Mouse (Mus musculus) midbrain, embryonic 14.5 days (tissue): Measurements from ENCODE around the gene Atad2b. TPM values are rescaled to one million over a fixed set of nuclear protein-coding genes. Genes with fewer than 3 reads are reported as not detected.
"Not testable (repeated sequence)": the region's sequence is repeated elsewhere in the genome, so short reads cannot be mapped to it uniquely, and the experiment has no call there.

Source experiments
- ATAC-seq: fragments of 200-750 bp; cut with Nextera tagmentation; 2 replicates; pipeline ENCODE4 v1.8.0; 2017; ENCODE audit warnings: moderate number of reproducible peaks, moderate library complexity; ENCODE audit not compliant: low FRiP score, low TSS enrichment
- DNase-seq: peaks from one replicate; pipeline ENCODE4 v3.0.0-alpha.2; 2015
- H3K27ac ChIP-seq: fragments of 300-500 bp; sonication (generic); replicated peaks from 2 replicates; pipeline ENCODE4 v1.5.1; 2014; ENCODE audit warnings: mild to moderate bottlenecking, low read depth, low read length, moderate library complexity
- H3K27me3 ChIP-seq: fragments of 300-500 bp; sonication (generic); 2 replicates; pipeline ENCODE4 v1.6.1; 2014; ENCODE audit warnings: low read length, control low read depth, mixed read lengths; ENCODE audit not compliant: control insufficient read depth, insufficient read depth
- H3K36me3 ChIP-seq: fragments of 300-500 bp; sonication (generic); 2 replicates; pipeline ENCODE4 v1.6.1; 2014; ENCODE audit warnings: low read length, control low read depth; ENCODE audit not compliant: control insufficient read depth, insufficient read depth
- H3K4me1 ChIP-seq: fragments of 300-500 bp; sonication (generic); 2 replicates; pipeline ENCODE4 v1.6.1; 2014; ENCODE audit warnings: mild to moderate bottlenecking, antibody characterized with exemption, low read length, control low read depth; ENCODE audit not compliant: control insufficient read depth, insufficient read depth
- H3K4me2 ChIP-seq: fragments of 300-500 bp; sonication (generic); 2 replicates; pipeline ENCODE4 v1.6.1; 2014; ENCODE audit warnings: mild to moderate bottlenecking, low read length, moderate library complexity
- H3K4me3 ChIP-seq: fragments of 300-500 bp; sonication (generic); replicated peaks from 2 replicates; pipeline ENCODE4 v1.5.1; 2014; ENCODE audit warnings: low read depth, low read length
- H3K9ac ChIP-seq: fragments of 300-500 bp; sonication (generic); replicated peaks from 2 replicates; pipeline ENCODE4 v1.6.1; 2014; ENCODE audit warnings: mild to moderate bottlenecking, low read length, moderate library complexity
- H3K9me3 ChIP-seq: fragments of 300-500 bp; sonication (generic); 2 replicates; pipeline ENCODE4 v1.6.1; 2016; ENCODE audit warnings: low read length, control low read depth, mixed read lengths; ENCODE audit not compliant: control insufficient read depth
- WGBS: fragments of 180-500 bp; shearing (Covaris S2); extraction: QIAGEN DNeasy Blood & Tissue Kit; methylation state at CpG from one replicate; pipeline ENCODE4 v1.1.7; 2014; 5-methylcytosine and 5-hydroxymethylcytosine counted together
- polyA plus RNA-seq: library from polyadenylated mRNA; unstranded; fragments of >200 nt; fragmentation: Nextera tagmentation; extraction: Ambion mirVana; gene quantifications from 2 replicates; pipeline ENCODE4 v1.2.1, GENCODE M21; 2014

Gene Atad2b
- polyA plus RNA-seq, 1 experiment from 2014 or later: 20.3 TPM

GRCm38 (mm10) chr12:4878296-4878783, 38.8 kb upstream of the Atad2b start:
- H3K36me3 ChIP-seq: peaks cover 28% of the 10 kb centered on the region
- no peak overlapping the region for H3K4me2 ChIP-seq
- H3K27me3 ChIP-seq: no peaks in the 10 kb centered on the region
- ATAC-seq (no peak), DNase-seq (no peak)
- H3K9ac ChIP-seq: no peak overlapping the region
- H3K9me3 ChIP-seq: no peaks in the 10 kb centered on the region
- no peak overlapping the region for H3K4me3 ChIP-seq
- H3K27ac ChIP-seq: no peak overlapping the region
- peaks cover 11% of the 10 kb centered on the region; the same call in 1 of the 2 replicates for H3K4me1 ChIP-seq
- WGBS: 84% methylated on average over 9 of the region's 9 CpGs

DNA sequence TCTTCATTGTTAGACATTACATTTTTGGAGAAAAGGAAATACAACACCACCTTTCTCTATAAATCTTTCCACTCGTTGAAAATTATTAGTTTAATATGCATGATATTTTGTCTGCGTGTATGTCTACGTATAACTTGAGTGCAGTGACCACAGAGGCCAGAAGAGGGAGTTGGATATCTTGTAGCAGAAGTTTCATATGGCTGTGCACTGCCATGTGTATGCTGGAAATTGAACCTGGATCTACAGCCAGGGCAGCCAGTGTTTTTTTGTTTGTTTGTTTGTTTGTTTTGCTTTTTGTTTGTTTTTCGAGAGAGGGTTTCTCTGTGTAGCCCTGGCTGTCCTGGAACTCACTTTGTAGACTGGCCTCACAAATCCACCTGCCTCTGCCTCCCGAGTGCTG, 38.1 kb upstream of the Atad2b start:
- Histone ChIP-seq H3K9ac (no peak overlapping the region), H3K4me3 (no peak overlapping the region), H3K4me1 (peaks cover 6% of the 10 kb centered on the region; the same call in 1 of the 2 replicates), H3K27ac (no peak overlapping the region), H3K9me3 (no peaks in the 10 kb centered on the region), H3K4me2 (no peak overlapping the region), H3K27me3 (no peaks in the 10 kb centered on the region), H3K36me3 (peaks cover 28% of the 10 kb centered on the region)
- DNase-seq (no peak), ATAC-seq (no peak)
- WGBS: 97% methylated on average over 5 of the region's 5 CpGs

GRCm38 (mm10) chr12:4882086-4882485, 35.1 kb upstream of the Atad2b start:
- no peak overlapping the region for H3K27ac ChIP-seq

GRCm38 (mm10) chr12:4885062-4885461, 32.1 kb upstream of the Atad2b start:
- H3K9ac ChIP-seq: no peak overlapping the region
- peaks cover 22% of the 10 kb centered on the region for H3K36me3 ChIP-seq
- no peak overlapping the region for H3K27ac ChIP-seq
- H3K4me2 ChIP-seq: no peak overlapping the region
- DNase-seq: no peak
- no peaks in the 10 kb centered on the region for H3K9me3 ChIP-seq
- ATAC-seq: no peak
- 87% methylated on average over 1 of the region's 1 CpGs for WGBS
- no peaks in the 10 kb centered on the region for H3K27me3 ChIP-seq
- H3K4me3 ChIP-seq: no peak overlapping the region
- H3K4me1 ChIP-seq: no peaks in the 10 kb centered on the region

More at GRCm38 (mm10) chr12:4882086-4882485, 35.1 kb upstream of the Atad2b start:
- ATAC-seq (no peak), DNase-seq (no peak)
- Histone ChIP-seq H3K4me2 (no peak overlapping the region), H3K36me3 (peaks cover 31% of the 10 kb centered on the region), H3K27me3 (no peaks in the 10 kb centered on the region), H3K9me3 (no peaks in the 10 kb centered on the region), H3K9ac (no peak overlapping the region), H3K4me3 (no peak overlapping the region), H3K4me1 (no peaks in the 10 kb centered on the region)
- 95% methylated on average over 2 of the region's 2 CpGs for WGBS

DNA sequence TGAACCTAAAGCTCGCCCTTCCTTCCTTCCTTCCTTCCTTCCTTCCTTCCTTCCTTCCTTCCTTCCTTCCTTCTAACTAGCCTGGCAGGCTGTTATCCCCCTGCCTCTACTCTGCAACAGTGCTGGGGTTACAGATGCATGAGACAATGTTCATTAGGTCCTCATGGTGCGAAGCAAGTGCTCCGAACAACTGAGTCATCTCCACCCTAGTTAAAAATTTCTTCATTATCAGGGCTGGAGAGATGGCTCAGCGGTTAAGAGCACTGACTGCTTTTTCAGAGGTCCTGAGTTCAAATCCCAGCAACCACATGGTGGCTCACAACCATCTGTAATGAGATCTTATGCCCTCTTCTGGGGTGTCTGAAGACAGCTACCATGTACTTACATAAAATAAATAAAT, 30.6 kb upstream of the Atad2b start:
- 97% methylated on average over 4 of the region's 4 CpGs for WGBS
- not testable (repeated sequence) for H3K9ac ChIP-seq

GRCm38 (mm10) chr12:4888739-4889138, 28.4 kb upstream of the Atad2b start:
- ATAC-seq (no peak), DNase-seq (no peak)
- Histone ChIP-seq H3K4me3 (no peak overlapping the region), H3K9ac (no peak overlapping the region), H3K36me3 (peaks cover 25% of the 10 kb centered on the region), H3K27me3 (no peaks in the 10 kb centered on the region), H3K4me2 (no peak overlapping the region), H3K9me3 (no peaks in the 10 kb centered on the region), H3K4me1 (no peaks in the 10 kb centered on the region), H3K27ac (no peak overlapping the region)

More for the DNA sequence above, 30.6 kb upstream of the Atad2b start:
- not testable (repeated sequence) for ATAC-seq, H3K4me2 ChIP-seq, H3K9me3 ChIP-seq, DNase-seq, H3K4me3 ChIP-seq, H3K27me3 ChIP-seq, H3K4me1 ChIP-seq, H3K27ac ChIP-seq
- peaks cover 27% of the 10 kb centered on the region for H3K36me3 ChIP-seq

DNA sequence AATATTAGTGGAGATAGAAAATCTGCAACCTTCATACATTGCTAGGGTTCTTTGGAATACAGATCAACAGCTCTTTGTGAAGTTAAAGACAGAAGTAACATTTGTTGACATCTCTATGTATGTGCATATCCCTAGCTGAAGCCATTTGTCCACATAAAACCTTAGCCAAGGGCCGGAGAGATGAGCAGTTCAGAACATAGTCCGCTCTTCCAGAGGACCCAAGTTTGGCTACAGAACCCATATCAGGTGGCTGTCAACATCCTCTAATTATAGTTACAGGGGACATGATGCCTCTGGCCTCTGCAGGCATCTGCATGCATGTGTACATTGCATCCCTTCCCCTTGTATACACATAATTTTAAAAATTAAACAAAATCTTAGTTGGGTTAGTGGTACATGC, 27.9 kb upstream of the Atad2b start:
- H3K9ac ChIP-seq: no peak overlapping the region
- H3K27me3 ChIP-seq: no peaks in the 10 kb centered on the region
- H3K4me1 ChIP-seq: no peaks in the 10 kb centered on the region
- 89% methylated on average over 2 of the region's 2 CpGs for WGBS
- peaks cover 28% of the 10 kb centered on the region for H3K36me3 ChIP-seq
- H3K4me3 ChIP-seq: no peak overlapping the region
- H3K27ac ChIP-seq: no peak overlapping the region
- H3K9me3 ChIP-seq: no peaks in the 10 kb centered on the region
- no peak overlapping the region for H3K4me2 ChIP-seq
- ATAC-seq: no peak
- DNase-seq: no peak

- no peak overlapping the region for H3K27ac ChIP-seq
- no peak overlapping the region for H3K9ac ChIP-seq
These were observed 27.3 kb upstream of the Atad2b start for GRCm38 (mm10) chr12:4889891-4890290.

DNA sequence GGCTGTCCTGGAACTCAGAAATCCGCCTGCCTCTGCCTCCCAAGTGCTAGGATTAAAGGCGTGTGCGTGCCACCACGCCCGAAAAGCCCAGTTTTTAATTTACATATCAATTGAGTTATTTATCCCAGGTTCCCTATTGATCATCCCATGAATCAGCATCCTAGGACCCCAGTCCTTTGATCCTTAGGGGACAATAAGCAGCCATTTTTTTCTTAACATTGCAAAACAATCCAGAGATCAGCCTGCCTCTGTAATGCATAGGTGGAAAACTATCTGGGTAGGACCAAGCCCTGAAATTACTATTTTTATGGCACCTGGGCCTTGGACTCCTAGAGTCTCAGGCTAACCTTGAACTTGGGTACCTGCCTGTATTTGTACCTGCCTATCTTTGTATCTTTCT, 19.1 kb upstream of the Atad2b start:
- Histone ChIP-seq H3K9me3 (no peaks in the 10 kb centered on the region), H3K4me1 (no peaks in the 10 kb centered on the region), H3K9ac (no peak overlapping the region), H3K27ac (no peak overlapping the region), H3K4me2 (no peak overlapping the region), H3K4me3 (no peak overlapping the region), H3K36me3 (peaks cover 14% of the 10 kb centered on the region; the same call in 1 of the 2 replicates), H3K27me3 (no peaks in the 10 kb centered on the region)
- ATAC-seq (no peak), DNase-seq (no peak)
- WGBS: 89% methylated on average over 5 of the region's 5 CpGs

More at GRCm38 (mm10) chr12:4889891-4890290, 27.3 kb upstream of the Atad2b start:
- Histone ChIP-seq H3K27me3 (no peaks in the 10 kb centered on the region), H3K9me3 (no peaks in the 10 kb centered on the region), H3K4me2 (no peak overlapping the region), H3K36me3 (peaks cover 29% of the 10 kb centered on the region), H3K4me3 (no peak overlapping the region), H3K4me1 (no peaks in the 10 kb centered on the region)
- ATAC-seq: no peak
- WGBS: 92% methylated on average over 1 of the region's 1 CpGs
- DNase-seq: no peak
